Mouse (Mus musculus) embryo, embryonic 10.5 days (tissue): ENCODE results near the gene Mettl23.
"Not testable (repeated sequence)": the region's sequence is repeated elsewhere in the genome, so short reads cannot be mapped to it uniquely, and the experiment has no call there.

ENCODE experiments used
- DNase-seq: peaks from one replicate; pipeline ENCODE4 v3.0.0-alpha.2; 2015; ENCODE audit warnings: low spot score

Mettl23 gene

GRCm38 (mm10) chr11:116819932-116820593 is 23.0 kb upstream of the Mettl23 start:
- no peak for DNase-seq

- DNase-seq: no peak
These were observed 21.8 kb upstream of the Mettl23 start for GRCm38 (mm10) chr11:116821057-116821940.

GRCm38 (mm10) chr11:116822215-116822614 is 20.9 kb upstream of the Mettl23 start:
- DNase-seq: no peak

- DNase-seq: no peak
These were observed 20.5 kb upstream of the Mettl23 start for GRCm38 (mm10) chr11:116822626-116823025.

- no peak for DNase-seq
These were observed 19.8 kb upstream of the Mettl23 start for GRCm38 (mm10) chr11:116823255-116823654.

GRCm38 (mm10) chr11:116823885-116824284 is 19.2 kb upstream of the Mettl23 start:
- not testable (repeated sequence) for DNase-seq

- no peak for DNase-seq
These were observed 17.8 kb upstream of the Mettl23 start for GRCm38 (mm10) chr11:116825230-116825629.

GRCm38 (mm10) chr11:116826550-116827504 is 16.3 kb upstream of the Mettl23 start:
- peak; percentile 66 for DNase-seq

- DNase-seq: peak; percentile 86
These were observed 15.4 kb upstream of the Mettl23 start, which contains the start of gene Mxra7 for GRCm38 (mm10) chr11:116827534-116828165. TSS of gene Mxra7 (minus strand) at chr11:116828046.

- peak; percentile 63 for DNase-seq
These were observed 10.8 kb upstream of the Mettl23 start for GRCm38 (mm10) chr11:116832172-116832685.

GRCm38 (mm10) chr11:116834954-116835353 is 8.1 kb upstream of the Mettl23 start:
- no peak for DNase-seq

GRCm38 (mm10) chr11:116836283-116836682 is 6.8 kb upstream of the Mettl23 start:
- DNase-seq: no peak

GRCm38 (mm10) chr11:116837441-116837840 is 5.6 kb upstream of the Mettl23 start:
- DNase-seq: no peak

GRCm38 (mm10) chr11:116838936-116839335 is 4.1 kb upstream of the Mettl23 start:
- no peak for DNase-seq

GRCm38 (mm10) chr11:116839601-116840000 is 3.5 kb upstream of the Mettl23 start:
- no peak for DNase-seq

GRCm38 (mm10) chr11:116840748-116841147 is 2.3 kb upstream of the Mettl23 start:
- no peak for DNase-seq

GRCm38 (mm10) chr11:116842531-116843260 is 382 bp upstream of the Mettl23 start:
- peak; percentile 72 for DNase-seq

- no peak for DNase-seq
These were observed 3.6 kb downstream of the Mettl23 start for GRCm38 (mm10) chr11:116846593-116847181.

GRCm38 (mm10) chr11:116847187-116848085 is 4.4 kb downstream of the Mettl23 start:
- no peak for DNase-seq
